Mouse (Mus musculus): ENCODE measurements around the gene Mfsd12.

DNA sequence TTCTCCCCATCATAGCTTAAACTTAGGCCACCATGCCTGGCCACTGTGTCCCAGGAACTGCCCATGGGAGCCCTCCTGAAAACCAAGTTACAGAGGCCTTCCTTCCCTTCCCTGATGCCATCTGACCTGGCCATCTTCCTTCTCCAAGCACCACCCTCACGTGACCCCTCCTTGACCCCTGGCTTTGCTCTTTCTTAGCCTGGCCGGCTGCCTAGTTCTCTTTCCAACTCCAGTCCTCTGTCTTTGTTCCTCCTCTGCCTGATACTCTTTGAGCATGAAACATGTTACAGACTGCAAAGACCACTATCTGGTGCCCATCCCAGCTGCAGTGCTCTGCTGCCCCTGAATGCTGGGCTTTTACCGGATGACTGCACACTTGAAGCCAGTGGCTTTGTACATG lies 32.1 kb downstream of the Mfsd12 start:
- no peak for TF ChIP-seq CTCF (IDR thresholded peaks at IDR 0.05; ENCODE audit: control insufficient read depth, insufficient read depth, insufficient read length)
- TF ChIP-seq FOSL1 (IDR thresholded peaks at IDR 0.05; ENCODE audit: insufficient read depth, low read length, poor library complexity, severe bottlenecking), result no peak
- no peak for TF ChIP-seq MYOG (IDR thresholded peaks at IDR 0.05; ENCODE audit: control insufficient read depth, extremely low read depth, insufficient read length)

Measured in C2C12 (cell line).